Mouse (Mus musculus): ENCODE data around the gene Gm12185.
A peak's percentile ranks its signal among the peaks of the same experiment; 100 is the strongest.
"Not testable (repeated sequence)": the region's sequence is repeated elsewhere in the genome, so short reads cannot be mapped to it uniquely, and the experiment has no call there.

Gene Gm12185

DNA sequence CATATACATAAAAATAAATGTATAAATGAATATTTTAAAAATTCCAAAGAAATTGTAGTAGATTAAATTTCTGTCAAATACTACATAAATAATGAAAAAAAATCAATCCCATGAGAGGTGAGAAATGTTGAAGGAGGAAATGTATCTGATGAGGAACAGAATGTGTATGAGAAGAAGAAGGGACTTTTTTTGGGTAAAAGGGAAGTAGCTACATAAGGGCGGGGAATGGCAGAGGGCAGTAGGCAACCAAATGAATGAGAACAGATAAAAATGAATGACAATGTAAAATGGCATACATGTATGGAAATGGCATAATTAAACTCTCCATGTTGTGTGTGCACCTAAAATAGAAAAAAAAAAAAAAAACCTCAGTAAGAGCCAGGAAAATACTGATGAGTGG is 78.4 kb downstream of the Gm12185 start:
- DNase-seq (ENCODE audit: low spot score) = no peak

DNA sequence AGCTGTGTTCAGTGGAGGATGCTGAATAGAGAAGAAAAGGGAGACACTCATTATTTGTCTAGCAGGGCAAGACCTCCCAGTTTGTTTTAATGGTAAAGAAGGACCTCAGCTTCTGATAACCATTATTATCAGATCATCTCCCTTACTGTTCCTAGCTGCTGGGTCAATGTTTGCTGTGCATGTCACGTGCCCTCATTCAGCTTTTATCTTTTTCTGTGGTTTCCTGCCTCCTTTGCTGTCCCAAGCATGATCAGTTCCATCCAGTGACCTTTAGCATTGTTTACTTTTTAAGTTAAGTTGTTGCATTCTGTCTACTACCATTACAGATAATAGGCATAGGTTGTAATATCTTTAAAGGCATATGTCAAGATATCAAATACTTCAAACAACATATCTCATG is 83.6 kb downstream of the Gm12185 start:
- no peak for DNase-seq (ENCODE audit: low spot score)

DNA sequence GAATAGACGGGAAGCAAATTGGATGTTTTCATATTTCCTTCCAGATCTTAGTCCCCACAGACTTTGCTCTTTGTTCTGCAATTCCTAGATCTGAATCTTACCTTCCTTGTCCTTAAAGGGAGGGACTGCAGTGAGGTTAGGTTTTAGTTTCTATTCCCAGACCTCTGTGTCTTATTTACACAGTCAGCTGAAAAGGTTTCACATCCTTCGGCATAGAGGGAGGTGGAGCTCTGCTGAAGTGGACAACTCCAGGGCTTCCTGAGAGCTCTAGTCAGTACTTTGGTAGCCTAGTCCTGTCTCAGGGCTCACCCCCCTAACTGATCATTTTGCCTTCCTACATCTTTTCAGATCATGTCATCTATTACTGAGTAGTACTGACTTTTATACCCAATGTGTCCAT is 90.0 kb downstream of the Gm12185 start, which contains the start of gene Gm5431:
Gene Gm5431, minus strand, starts transcription at position 194 of the 400 bp plus-strand sequence.
- no peak for DNase-seq (ENCODE audit: low spot score)

DNA sequence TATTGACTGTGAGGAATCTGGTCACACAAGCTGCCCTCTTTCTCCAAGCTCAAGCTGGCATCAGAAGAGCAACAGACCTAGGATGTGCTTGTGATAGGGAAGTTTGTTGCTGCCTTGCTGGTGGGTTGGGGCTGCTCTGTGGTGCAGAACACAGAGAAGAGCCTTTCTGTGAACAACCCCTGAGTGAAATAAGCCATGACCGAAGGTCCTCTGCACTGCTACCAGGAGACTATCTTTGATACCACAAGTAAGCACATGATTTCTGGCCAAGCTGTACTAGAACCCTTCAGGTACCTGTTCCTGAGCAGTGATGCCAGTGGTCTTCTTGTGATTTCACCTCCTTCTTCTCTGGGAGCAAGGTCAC is 90.5 kb downstream of the Gm12185 start:
- DNase-seq (ENCODE audit: low spot score) = not testable (repeated sequence)

DNA sequence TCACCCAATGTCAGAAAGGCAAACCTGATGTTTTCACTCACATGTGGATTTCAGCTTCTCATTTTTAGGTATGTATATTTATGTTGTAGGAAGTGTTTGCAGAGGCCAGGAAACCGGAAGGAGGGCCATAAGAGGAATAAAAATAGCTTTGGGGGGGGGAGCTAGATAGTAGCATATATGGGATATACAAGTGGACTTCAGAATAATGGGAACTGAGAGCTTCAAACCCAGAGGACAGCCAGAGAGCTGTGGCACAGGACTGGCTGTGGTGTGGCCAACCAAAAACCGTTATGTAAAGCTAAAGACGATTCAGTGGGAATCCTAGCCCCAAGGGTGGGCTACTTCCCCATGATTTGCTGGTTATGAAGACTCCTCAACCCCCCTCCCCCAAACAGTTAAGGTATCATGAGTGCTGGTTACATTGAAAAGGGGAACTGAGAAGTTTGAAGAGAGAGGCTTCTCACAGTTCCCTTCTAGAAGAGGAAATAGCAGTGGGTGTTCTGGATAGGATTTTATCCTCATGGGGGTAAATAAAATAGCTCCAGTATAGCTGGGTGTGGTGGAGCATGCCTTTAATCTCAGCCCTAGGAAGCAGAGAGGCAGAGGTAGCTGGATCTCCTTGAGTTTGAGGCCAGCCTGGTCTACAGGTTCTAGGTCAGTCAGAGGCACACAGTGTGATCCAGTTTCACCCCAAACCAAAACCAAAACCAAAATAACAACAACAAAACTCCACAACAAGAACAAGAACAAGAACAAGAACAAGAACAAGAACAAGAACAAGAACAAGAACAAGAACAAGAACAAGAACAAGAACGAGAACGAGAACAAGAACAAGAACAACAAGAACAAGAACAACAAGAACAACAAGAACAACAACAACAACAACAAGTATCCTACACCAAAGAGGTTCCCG is 91.1 kb downstream of the Gm12185 start:
- not testable (repeated sequence) for DNase-seq (ENCODE audit: low spot score)

DNA sequence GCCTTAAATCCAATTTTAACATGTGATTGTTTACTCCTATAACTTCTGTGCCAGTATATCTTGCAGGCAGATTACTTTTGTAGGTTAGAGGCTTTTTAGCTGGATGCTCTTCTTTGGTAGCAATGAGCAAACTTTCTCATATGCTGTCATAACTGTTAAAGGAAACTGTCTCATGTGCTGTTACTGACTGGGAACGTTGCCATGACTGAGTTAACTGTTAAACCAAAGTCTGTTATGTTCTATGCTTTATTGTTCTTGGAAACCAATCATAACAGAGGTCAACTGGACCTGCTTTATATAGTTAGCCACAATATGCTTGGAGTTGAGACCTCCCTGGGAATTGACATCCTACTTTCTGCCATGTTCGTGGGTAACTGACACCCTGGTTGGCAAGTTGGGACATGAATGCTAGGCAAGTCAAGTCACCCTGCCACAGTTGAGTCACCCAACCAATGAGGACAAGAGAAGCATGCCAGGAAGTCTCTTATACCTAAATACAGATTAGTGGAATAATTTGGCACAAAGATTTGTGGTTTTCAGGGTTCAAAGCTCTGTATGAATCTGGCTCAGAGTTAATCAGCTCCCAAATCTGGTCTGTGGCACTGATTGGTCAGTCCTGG is 93.1 kb downstream of the Gm12185 start:
- no peak for DNase-seq (ENCODE audit: low spot score)

DNA sequence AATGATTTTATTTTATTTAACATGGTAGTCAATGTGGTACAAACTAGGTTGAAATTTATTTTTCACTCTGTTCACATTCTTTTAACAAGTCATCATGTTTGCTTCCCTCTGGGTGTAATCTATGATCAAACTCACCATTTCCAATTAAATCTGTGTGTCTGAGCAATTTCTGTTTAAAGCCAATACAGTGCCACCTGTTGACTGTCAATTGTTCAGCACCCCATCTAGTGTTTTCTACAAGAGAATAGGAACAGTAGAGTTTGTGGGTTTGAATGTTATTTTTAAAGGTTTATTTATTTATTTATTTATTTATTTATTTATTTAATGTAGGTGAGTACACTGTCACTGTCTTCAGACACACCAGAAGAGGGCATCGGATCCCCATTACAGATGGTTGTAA is 115.3 kb downstream of the Gm12185 start:
- DNase-seq (ENCODE audit: low spot score) = no peak

DNA sequence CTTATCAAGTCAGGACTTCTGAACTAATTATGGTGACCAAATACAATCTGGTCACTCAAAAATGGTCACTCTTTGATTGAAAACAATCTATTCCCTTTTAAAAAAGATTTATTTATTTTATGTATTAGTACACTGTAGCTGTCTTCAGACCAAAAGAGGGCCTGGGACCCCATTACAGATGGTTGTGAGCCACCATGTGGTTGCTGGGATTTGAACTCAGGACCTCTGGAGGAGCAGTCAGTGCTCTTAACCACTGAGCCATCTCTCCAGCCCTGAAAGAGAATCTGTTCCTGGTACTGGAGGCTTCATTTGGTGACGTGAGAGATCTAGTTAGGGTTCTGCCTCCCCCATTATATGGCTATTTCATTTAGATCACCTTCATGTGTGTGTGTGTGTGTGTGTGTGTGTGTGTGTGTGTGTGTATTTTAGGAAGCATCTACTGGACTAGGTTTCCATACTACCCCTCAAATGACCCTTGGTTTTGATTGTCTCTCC is 116.6 kb downstream of the Gm12185 start:
- not testable (repeated sequence) for DNase-seq (ENCODE audit: low spot score)

DNA sequence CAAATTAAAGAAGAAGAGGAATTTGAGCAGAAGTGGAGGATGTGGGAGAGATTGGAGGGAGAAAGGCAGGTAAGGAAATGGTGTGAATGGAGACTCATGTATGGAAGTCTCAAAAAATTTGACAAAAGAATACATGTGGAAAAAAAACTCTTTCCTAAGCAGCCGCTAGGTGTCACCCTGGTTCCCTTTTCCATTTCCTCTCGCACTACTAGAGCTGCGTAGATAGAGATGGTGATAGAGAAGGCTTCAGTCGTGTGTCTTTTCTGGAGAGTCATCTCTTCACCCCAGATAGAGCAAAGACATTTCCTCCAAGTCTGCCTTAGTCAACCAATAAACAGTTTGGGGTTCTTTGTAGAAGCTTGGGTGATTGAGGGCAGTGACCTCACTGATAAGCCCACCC is 117.6 kb downstream of the Gm12185 start:
- peak; percentile 81 for DNase-seq (ENCODE audit: low spot score)

DNA sequence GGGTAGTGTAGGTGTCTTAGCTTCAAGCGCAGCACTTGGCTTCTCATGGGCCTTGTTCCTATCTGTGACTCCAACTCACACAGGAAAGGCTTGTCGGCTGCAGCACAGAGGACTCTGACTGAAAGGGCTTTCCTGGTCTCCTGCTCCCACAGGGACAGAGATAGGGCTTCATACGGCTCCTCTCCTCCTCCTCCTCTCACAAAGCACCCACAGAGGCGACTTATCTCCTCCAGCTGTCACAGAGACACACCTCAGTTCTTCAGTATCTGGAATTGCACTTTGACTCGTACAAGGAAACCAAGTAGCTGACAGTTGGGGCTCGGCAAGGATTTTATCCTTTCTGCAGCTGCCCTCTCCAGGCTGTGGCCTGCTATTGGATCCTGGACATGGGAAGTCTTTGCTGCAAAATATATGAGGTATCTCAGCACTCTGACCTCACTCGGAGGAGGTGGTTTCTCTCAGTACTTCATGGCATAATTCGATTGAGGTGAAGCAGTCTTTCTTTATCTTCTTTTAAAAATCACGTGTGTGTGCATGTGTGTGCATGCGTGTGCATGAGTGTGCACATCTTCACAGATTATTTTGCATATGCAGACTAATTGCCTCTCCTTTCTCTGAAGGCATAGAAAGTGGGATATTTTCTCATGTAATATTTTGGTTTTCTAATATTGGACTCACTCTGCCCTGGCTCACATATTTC is 118.3 kb downstream of the Gm12185 start:
- DNase-seq (ENCODE audit: low spot score) = no peak

DNA sequence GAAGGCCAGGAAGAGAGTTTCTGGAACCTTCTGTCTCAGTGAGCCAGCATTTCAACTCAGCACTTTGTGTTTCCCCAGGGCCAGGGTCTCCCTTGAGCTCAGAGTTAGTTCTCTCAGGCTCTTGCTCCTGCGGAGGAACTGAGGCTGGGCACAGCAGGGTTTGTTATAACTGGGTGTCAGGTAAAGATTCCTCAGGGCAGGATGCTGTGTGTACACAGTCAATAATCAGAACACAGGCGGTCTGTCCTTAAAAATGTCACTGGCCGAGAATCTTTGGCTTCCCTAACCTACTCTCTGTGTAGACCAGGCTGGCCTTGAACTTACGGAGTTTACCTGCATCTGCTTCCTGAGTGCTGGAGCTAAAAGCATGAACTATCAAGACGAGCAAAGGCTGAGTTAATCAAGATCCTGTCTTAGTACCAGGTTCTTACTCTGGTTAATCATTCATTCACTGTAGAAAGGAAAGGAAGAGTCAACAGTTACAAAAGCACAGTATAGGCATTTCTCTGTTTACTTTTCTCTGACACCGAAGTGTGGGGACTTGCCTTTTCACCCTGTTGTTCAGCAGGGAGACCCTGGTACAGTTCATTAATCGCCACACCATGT is 119.2 kb downstream of the Gm12185 start:
- no peak for DNase-seq (ENCODE audit: low spot score)

DNA sequence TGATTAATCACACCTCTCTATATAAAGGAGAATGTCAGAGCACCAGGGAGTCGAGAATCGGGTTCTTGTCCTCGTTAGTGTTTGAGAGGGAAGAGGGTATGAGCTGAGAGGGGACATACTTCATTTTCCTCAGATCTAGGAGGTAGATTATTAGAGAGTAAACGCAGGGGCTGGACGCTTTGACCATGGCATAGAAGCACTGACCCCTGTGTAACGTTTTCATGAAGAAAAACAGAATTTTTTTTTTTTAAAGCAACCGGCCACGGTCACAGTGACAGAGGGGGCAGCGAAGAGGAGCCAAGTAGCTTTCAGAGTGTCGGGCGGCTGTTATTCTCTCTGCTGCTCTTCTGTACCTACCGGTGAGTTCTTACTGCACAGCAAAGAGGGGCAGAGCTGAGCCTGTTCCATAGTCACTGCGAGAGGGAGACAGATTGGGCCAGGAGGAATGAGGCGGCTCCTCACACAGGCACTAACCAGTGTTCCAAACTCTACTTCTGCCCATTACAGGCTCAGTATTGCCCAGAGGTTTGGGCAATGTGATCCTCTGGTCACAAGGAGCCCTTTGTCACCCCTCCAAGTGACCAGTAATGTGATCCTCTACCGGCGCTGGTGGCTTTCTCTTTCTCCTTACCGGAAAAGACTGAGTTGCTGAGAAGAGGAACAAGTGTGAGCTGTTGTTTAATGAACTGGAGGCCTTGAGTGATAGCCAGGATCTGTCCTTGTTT is 120.0 kb downstream of the Gm12185 start:
- peak; percentile 52 for DNase-seq (ENCODE audit: low spot score)

DNA sequence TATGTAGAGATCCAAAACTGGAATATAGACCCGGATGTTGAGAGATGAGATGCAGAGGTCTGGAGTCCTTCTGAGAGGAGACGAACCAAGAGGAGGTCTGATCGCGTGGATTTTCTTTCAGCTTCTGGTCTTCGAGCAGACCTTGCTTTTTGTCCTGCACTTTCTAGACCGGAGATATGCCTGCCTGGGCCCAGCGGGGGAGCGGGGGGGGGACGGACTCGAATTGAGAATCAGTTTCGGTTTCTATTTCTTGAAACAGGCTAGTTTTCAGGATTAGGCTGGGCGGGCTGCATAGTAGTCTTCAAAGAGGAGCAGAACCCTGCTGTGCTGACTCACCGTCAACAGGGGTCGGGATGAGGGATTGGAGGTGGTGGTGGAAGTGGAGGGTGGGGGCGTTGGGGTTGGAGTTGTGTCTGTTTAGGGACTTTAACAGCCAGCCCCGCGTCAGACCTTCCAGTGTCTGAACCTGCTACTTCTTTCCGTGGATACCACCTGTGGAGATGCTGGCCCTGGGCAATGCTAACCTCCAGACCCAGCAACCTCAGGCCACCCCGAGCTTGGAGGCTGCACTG is 120.7 kb downstream of the Gm12185 start, which contains the start of gene Irgm1:
Gene Irgm1, minus strand, starts transcription at position 483 of the 572 bp plus-strand sequence.
- peak; percentile 57 for DNase-seq (ENCODE audit: low spot score)

DNA sequence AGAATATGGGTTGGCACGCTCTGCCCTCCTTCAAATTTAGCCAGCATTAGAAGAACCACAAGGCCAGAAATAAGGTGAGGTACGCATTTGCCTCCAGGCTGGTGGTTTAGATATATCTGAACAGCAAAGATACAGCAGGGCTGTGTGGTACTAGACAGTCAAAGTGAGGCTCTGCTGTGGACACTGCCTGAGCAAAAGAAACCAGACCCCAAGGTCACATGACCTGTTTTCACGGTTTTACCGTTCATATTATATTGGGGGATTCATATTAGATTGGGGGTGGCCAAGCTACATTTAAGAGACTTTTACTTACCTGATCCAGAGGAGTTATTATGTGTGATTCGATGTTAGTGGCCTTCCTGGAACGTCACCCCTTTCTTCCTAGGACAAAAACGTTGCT is 121.2 kb downstream of the Gm12185 start:
- peak; percentile 21 for DNase-seq (ENCODE audit: low spot score)

DNA sequence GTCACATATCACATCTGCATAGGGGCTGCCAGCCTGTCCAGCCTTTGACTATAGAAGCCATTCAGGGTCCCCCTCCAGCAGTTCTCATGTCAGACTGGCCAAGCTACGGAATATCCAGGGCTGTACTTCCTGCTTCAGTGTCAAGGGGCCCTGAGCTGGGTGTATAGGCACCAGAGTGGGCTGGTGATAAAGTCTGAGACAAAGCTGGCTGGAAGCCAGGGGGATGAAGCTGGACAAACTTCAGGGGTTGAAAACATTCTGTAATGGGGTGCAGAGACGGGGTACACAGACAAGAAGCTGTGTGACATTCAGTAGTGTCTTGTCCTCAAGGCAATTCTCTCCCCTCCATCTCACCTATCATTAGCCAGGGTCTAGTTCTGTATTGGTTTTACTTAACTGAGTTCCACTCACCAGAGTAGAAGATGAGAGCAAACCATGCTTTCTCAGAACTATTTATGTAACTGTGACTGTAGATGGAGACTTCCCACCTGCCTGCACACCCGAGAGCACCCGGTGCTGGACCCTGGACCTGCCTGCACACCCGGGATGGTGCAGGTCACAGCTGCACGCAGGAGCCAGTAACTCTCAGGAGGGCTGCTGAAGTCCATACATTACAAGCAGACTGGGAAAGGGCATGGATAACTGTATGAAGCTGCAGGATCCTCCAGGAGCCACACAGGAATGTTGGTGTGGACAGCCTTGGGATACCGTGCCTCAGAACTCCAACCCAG is 122.5 kb downstream of the Gm12185 start:
- no peak for DNase-seq (ENCODE audit: low spot score)

DNA sequence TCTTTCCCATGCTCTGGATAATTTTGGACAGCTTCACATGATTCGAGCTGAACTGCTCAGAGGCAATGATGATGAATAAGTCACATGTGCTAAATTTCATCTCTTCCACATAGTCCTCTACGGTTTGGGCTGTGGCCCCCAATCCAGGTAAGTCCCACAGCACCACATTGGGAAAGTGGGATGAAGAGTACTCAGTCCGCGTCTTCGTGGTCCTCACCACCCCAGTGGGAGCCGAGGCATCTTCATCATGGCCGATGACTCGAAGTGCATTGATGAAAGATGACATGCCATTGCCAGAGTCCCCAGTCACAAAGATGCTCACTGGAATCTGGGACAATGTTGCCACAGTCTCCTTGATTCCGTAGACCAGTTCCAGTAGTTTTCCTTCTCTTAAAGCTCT is 125.5 kb downstream of the Gm12185 start:
- DNase-seq (ENCODE audit: low spot score) = no peak

DNA sequence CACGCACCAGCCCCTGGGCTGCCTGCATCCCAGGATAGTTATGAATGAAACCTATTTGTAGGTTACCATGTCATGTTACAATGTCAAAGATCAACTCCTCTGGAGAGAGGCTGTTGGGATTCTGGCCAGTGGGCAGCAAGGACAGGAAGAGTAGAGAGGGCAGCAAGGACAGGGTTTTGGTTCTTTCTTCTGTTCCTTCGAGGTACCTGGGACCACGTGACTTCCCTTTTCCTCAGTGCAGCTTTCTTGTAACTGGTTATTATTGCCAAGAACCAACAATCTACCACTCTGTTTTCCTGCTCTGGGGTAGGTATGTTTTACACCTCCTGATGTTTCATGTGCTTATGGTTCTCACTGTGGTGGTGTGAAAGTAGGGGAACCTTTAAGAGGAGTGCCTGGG is 128.2 kb downstream of the Gm12185 start:
- DNase-seq (ENCODE audit: low spot score) = no peak

DNA sequence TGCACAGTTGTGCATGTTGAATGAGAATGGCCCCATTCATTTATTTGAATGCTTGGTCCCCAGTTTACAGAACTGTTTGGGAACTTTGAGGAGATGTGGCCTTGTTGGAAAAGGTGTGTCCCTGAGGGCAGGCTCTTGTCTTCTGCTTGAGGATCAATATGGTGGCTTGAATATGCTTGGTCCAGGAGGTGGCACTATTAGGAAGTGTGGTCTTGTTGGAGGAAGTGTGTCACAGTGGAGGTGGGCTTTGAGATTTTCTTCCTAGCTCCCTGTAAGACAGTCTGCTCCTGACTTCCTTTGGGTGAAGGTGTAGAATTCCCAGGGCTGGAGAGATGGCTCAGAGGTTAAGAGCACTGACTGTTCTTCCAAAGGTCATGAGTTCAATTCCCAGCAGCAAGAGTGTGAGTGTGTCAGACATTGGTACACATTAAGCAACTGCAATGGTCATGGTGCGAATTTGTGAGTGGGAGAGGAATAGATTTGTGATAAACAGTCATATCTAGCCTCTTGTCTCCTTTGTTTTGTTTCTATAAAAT is 129.2 kb downstream of the Gm12185 start:
- DNase-seq (ENCODE audit: low spot score) = no peak

DNA sequence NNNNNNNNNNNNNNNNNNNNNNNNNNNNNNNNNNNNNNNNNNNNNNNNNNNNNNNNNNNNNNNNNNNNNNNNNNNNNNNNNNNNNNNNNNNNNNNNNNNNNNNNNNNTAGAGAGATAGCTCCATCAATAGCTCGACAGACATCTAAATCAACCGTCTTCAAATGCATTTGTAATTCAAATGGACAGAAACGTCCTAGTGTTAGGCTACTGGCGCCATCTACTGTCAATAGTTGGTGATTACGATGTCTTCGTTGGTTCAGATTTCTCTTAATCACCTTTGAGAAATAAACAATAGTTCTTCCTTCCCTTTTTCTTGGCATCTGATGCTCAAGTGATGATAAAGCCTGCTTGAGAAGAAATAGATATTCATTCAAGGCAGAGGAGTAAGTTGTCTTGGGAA is 133.0 kb downstream of the Gm12185 start:
- peak; percentile 91 for DNase-seq (ENCODE audit: low spot score)
